Mouse (Mus musculus): ENCODE results near the gene Dnajc30.
"Not testable (repeated sequence)": the region's sequence is repeated elsewhere in the genome, so short reads cannot be mapped to it uniquely, and the experiment has no call there.

Dnajc30 gene

DNA sequence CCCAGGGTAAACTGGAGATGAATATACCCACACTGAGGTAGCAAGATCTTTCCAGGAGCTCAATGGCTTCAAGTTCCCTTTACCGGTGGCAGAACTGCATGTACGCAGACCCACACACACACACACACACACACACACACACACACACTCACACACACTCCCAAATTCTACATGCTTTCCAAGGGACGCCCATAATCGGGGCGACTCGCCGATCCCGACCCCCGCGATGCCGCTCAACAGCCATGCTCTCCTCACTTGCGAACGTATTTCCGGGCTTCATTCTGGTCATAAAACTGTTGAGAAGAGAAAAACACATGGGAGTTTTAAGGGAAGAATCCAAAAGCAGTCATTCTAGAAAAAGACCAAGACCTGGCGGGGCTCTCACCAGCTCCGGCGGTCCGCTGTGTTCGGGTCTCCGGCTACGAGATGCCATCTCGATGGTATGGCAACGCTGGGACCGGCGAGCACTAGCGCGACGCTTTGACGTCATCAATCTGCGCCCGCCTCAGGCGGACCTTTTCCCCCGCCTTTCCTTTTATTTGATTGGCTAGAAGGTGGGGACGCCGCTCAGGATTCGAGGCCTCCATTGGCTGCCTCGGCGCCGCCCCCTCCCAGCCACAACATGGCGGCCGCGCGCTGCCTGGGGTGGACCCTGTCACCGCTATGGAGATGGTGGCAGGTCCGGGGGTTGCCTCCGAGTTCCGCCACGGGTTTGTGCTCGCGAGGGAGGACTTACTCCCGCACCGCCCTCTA is at the start of gene Dnajc30:
Dnajc30 (plus strand) TSS at position 574 of the 753 bp plus-strand sequence.
- peak; percentile 99 for DNase-seq (ENCODE audit: low read depth)

DNA sequence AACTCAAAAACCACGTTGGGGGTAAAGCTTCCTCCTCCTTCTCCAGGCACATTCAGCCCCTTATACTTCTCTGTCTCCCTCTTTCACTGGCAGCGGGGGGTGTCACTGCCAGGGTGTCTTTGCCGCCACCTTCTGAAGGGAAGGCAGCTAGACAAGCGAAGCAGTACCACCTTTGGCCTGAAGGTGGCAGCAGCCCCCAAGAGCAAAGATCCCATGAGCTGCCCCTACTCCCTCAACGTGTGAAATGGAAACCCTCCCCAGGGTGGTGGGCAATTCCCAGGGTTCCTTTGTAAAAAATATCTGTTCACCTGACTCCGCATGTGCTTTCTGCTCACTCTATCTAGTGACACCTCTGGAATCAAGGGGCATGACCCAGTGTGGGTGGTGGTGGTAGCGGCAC is 48.5 kb upstream of the Dnajc30 start:
- peak; percentile 93 for DNase-seq (ENCODE audit: low read depth)

DNA sequence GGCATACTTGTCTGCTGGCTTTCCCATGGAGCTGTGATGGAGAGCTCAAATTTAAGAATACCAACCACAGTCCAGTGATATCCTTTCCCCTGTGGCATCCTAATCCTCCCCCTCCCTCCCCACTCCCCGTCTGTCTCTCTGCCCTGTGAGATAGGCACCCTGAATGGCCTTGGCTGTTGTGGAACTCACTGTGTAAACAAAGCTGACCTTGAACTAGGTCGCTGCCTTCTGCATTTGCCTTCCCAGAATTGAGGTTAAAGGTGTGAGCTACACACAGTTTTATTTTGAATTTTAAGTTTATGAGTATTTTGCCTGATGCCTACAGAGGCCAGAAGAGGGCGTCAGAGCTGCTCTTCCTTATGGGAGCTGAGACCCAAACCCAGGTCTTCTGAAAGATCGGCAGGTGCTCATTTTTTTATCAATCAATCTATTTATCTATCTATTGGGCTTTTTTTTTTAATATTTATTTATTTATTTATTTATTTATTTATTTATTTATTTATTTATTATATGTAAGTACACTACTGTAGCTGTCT is 47.7 kb upstream of the Dnajc30 start:
- peak; percentile 52 for DNase-seq (ENCODE audit: low read depth)

DNA sequence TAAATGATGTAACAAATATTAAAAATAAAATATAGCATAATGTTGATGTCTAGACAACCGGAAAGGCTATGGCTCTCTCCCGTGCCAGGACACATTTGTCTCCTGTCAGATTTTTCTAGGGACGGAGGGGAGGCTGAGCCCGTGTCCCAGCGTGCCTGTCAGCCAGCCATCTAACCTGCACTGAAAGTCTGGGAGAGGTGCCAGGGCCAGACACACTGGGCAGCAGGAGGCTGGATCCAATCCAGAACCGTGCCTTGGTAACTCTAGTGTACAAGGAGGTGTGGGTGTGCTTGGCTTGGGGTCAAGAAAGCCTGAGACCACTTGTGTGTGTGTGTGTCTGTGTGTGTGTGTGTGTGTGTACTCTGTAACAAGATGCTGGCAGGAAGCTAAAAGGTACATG is 42.2 kb upstream of the Dnajc30 start:
- DNase-seq (ENCODE audit: low read depth) = no peak

DNA sequence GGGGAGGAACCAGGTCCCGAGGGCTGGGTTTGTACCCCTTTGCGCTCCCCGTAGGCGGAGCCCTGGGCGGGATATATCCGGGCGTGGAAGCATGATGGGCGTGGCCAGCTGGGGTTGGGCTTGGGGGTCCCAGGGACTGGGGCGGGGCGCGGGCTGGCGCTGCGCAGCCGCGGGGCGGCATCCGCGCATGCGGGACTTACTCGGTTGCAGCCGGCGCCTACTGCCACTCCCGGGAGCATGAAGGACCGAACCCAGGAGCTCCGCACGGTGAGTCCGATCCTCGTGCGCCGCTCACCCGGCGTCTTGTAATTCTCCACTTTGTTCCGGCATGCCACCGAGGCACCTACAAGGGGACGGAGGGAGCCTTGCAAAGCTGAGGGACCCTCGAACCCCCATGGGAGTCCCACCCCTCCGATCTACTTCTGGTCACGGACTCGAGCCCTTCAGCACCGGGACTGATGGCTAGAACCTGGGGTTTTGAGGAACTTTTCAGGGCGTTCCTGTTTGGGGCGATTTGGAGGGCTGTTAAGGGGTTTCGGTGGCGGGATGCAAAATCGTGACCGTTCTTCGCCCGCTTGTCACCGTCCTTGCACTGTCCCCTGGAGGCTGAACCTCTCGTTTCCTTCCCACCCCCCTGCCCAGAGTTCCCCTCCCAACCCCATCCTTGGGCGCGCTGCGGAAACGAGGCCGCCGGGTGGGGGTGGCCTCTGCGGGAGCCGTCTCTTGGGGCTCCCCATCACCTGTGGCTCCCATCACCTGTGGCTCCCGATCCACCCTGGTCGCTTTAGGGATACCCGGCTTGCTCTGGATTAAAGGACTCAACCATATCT is 40.4 kb upstream of the Dnajc30 start, which contains the start of gene Stx1a:
Stx1a (plus strand) TSS at position 139 of the 830 bp plus-strand sequence.
- peak; percentile 89 for DNase-seq (ENCODE audit: low read depth)

DNA sequence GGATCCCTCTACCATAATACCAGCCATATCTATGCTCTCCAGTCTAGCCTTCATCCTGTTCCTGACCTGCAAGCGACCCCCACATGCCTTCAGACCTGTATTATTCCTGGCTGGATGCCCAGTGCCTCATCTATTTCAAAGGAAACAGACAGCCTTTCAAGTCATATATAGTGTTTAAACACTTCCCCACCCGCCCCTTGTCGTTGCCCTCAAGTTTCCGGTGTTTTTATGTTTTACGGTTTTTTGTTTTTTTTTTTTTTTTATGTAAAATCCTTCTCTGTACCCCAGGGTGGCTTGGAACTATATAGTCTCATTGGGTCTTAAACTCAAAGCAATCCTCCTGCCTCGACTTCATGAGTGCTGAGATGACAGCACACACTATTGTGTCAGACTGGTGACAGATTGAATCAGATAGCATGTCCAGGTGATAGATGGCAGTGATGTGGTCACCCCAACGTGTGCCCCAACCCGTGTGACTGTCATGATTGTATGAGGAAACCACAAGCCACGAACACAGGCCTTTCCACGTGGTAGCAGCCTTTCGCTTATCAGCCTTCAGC is 39.3 kb upstream of the Dnajc30 start:
- peak; percentile 91 for DNase-seq (ENCODE audit: low read depth)

DNA sequence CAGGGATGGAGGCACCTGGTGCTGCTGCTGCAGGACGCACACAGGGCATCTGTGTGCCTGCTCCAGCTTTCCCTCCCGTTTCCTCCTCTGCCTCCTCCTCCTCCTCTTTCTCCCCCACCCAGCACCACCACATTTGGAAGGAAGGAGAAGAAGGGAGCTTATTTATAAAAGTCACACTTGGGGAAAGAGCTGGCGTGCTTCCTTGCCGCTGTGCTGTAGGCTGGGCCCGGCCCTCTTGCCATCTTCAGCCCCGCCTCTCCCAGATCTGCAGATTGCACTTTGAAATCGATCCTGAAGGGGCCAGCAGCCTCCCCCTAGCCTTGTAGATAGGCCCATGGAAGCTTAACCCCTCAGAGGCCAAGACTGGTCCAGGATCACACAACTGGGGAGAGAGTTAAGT is 38.1 kb upstream of the Dnajc30 start:
- DNase-seq (ENCODE audit: low read depth) = peak; percentile 33

GRCm38 (mm10) chr5:135029007-135029854 is 34.8 kb upstream of the Dnajc30 start:
- no peak for DNase-seq (ENCODE audit: low read depth)

- DNase-seq (ENCODE audit: low read depth) = no peak
These were observed 31.4 kb upstream of the Dnajc30 start for GRCm38 (mm10) chr5:135032581-135032980.

- DNase-seq (ENCODE audit: low read depth) = peak; percentile 35
These were observed 29.4 kb upstream of the Dnajc30 start for GRCm38 (mm10) chr5:135034593-135034992.

DNA sequence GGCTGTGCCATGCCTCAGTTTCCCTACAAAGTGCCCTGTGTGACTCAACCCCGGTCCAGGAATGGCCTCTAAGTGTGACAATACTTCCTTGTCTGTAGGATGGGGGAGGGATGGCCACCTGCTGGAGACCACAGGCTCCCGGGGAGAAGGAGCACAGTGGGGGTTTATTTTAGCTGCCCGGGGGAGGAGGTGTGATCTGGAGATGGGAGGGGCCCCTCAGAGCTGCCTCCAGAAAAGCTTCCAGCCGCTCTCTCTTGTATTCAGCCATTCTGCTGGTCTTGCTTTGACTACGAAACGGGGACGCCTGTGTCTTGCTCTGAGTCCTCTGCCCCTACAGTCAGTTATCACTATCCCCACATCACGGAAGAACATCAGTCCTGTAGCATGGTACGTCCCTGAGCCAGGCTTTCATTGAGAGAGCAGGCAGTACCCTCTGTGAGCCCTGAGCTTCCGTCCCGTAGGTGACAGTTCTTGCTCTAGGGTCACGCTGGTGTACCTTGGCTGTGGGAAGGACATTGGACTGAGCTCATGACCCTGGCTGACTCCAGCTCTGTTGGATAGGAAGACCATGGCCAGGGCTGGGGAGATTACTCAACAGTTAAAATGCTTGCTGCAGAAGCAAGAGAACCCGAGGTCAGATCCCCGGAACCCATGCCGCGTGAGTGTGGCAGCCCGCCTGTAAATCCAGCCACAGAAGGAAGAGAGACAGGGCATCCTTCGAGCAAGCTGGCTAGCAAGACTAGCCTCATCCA is 28.2 kb upstream of the Dnajc30 start:
- DNase-seq (ENCODE audit: low read depth) = no peak

GRCm38 (mm10) chr5:135037946-135038345 is 26.1 kb upstream of the Dnajc30 start:
- DNase-seq (ENCODE audit: low read depth) = no peak

- no peak for DNase-seq (ENCODE audit: low read depth)
These were observed 24.5 kb upstream of the Dnajc30 start for GRCm38 (mm10) chr5:135039541-135039940.

DNA sequence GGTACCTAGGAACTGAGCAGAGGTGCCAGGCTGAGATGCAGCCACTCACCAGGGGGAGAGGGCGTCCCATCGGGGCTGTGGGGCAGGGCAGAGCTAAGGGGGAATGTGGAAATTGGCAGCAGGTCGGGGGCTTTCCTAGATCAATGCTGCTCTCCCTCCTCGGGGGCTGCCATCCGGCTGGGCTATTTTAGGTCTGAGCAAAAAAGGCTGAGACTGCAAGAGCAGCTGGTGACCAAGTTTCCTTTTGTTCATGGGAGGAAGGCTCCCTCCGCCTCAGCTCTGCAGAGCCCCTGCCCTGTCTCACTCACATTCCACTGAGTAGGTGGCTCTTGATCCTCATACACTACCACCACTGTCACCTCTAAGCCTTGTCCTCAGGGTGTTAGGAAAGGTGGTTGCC is 23.9 kb upstream of the Dnajc30 start:
- no peak for DNase-seq (ENCODE audit: low read depth)

DNA sequence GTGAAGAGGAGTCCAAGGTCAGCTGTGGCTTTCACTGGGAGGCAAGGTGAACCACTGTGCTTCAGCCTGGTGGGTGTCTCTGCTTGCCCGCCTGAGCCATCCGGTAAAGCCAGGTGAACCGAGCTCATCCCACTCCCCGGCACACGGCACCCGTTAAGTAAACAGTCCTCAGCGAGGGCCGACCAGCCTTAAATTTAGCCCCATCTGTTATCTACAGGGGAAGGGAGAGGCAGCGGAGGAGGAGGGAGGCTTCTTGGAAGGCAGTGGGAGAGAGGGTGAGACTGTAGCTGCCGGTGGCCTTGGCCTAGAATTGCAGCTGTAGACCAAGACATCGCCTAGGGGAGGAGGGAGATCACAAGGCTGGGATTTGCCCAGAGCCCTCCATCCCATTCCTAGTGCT is 23.2 kb upstream of the Dnajc30 start:
- DNase-seq (ENCODE audit: low read depth) = no peak

DNA sequence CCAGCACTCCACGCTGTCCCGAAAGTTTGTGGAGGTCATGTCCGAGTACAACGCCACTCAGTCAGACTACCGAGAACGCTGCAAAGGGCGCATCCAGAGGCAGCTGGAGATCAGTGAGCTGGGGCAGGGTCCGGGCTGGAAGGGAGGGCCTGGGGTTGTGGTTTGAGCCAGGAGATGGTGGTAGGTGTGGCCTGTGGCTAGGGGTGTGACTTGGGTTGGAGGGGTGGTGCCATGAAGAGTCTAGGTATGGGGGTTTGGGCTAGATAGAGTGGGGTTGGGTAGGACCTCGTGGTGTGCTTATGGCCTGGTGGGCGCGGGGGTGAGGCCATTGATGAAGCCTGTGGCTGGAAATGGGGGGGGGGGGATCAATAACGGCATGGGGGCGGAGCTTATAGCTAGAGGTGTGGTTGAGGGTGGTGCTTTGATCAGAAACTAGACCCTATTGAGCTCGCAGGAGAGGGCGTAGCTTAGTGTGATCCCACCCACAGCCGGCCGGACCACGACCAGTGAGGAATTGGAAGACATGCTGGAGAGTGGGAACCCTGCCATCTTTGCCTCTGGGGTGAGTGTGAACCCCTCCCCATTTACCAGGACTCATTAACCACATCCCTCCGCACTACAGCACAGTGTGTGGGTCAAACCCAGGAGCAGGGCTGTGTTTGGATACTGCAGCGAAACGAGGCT is 21.8 kb upstream of the Dnajc30 start:
- DNase-seq (ENCODE audit: low read depth) = no peak

- DNase-seq (ENCODE audit: low read depth) = no peak
These were observed 19.4 kb upstream of the Dnajc30 start for GRCm38 (mm10) chr5:135044575-135044974.

DNA sequence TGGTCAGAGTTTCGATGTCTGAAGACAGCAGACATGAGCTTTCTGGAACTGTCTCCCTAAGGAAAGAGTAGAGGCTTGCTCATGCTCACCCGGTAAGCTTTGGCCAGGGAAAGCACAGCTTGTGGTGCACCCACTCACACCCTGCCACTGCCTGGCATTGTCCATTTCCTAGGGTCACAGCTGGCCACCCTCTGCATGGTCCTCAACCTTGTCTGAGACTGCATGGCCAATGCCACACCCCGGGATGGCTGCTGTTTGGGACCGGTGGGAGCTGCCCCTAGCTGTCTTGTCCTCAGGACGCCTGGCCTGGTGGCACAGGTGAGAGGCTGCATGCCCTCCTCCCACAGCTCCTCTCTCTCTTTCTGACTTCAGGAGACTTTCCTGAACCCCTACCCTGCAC is 15.5 kb upstream of the Dnajc30 start:
- DNase-seq (ENCODE audit: low read depth) = no peak

- not testable (repeated sequence) for DNase-seq (ENCODE audit: low read depth)
These were observed 14.7 kb upstream of the Dnajc30 start for GRCm38 (mm10) chr5:135049268-135049667.

GRCm38 (mm10) chr5:135053356-135053755 is 10.6 kb upstream of the Dnajc30 start:
- DNase-seq (ENCODE audit: low read depth) = no peak

All from induced T-regulatory cell, adult 2 months (primary cell).